Mouse (Mus musculus) mouse embryonic stem cell (cell line): ENCODE data around the gene Gtpbp4.
"Not testable (repeated sequence)": the region's sequence is repeated elsewhere in the genome, so short reads cannot be mapped to it uniquely, and the experiment has no call there.

ENCODE experiments used
- in situ Hi-C, 2 experiments: fragments of 300-500 bp; cut with MboI; formaldehyde crosslinking; loops; 1 replicate in 1 of 2; 3 replicates in 1 of 2; pipeline ENCODE4 v1.14.3; 2019 to 2020; ENCODE audit warnings: low sequenced_read_pairs in 2 of 2, low pct_unique_long_range_greater_than_20kb in 1 of 2, mixed read lengths in 1 of 2; ENCODE audit not compliant: unreplicated experiment in 1 of 2

Gtpbp4 gene

DNA sequence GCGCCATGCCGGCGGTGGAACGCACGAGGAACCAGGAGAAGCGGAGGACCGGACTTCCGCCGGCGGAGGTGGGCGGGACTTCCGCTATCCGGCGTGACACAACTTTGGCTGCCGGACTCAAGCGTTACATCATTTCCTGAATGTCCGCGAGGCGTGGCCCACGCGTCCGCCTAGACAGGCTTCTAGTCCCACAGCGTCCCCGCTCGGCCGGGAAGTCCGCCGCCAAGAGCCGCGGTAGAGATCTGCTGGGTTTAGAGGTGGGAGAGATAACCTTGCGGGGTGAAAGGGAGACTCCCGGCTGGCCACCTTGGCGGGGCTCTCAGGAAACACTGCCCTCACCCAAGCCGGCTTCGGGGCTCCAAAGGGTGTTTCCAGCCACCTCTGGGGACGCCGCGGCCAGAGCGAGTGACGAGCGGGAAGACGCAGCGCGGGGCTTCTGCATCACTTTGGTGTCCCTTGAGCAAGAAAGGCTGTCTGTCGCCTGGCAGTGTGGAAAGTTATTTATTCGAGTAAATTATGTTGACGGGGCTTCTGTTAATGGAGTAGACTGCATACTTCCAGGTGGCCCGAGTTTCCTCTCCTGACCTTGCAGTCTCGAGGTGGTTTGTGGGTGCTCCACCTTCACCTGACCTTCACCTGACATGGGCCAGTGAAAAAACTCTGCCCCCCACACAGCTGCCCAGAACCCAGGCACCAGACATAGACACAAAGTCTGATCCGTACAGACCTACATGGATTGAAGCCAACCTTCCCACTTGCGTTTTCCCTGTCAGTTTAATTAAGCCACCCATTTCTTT is at the start of gene Gtpbp4:
Gene Gtpbp4, minus strand, starts transcription at position 94 of the 797 bp plus-strand sequence.
- in situ Hi-C loops = no loop called here

DNA sequence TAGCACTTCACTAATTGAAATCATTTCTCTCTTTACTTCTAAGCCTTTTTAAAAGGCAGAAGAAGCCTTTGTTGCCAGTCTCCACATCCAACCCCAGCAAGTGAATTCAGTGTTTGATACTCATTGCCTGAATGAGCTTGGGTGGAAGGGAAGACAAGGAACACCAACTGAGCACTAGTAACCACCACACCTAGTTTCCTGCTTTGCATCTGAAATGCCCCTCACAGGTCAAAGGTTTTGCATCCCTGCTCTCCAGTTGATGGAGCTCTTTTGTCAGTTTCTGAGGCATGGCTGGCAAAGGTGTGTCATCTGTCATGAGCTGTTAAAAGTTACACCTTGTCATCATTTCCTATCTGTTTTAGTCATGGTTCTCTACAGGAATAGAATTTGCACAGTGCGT is 48.8 kb upstream of the Gtpbp4 start:
- in situ Hi-C loops = no loop called here

DNA sequence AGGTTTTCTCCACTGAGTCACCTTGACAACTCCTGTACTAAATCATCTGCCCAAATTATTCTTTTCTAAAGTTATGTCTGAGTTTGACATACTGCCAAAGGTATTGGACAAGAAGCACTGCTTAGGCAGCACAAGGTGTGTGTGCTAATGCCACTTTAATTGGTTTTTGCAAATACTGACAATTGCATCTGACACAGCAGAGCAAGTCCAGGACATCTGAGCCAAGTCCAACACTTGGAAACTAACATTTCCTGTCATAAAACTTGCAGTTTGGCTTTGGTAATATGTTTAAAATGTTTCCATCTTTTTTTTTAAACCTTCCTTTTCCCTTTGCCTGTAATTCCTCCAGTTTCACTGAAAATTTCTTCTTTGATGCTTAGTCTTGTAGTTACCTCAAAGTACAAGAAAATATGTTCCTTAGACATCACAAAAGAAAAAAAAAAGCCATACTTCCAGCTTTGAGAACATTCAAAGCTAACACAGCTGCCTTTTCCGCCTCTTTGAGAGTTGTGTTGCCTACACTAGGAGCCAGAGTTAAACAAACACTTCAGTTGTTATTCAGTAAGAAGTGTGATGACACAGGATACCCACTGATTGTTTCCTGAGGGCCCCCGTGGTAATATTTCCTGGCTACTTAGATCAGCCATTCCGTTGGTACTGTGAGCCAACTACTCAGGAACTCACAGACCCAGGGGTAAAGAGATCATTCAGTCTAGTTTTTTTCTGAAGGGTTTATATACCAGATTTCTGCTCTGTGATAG is 47.6 kb upstream of the Gtpbp4 start:
- in situ Hi-C loops = no loop called here

DNA sequence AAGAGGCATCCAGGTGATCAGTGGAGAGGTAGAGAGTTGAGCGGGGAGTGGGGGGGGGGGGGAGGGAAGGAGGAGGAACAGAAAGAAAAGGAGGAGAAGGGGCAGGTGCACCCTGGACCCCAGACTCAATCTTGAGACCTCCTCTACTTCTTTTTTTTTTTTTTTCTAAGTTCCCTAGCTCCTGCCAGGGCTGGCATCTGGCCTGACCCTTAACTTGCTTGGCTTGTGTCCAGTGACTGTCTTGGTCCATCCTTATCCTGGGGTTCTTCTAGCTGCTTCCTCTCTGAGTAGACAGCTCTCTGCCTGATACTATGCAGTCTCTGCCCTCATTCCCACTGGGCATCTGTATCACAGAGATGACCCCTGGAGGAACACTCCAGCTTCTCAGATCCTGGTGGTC is 44.7 kb upstream of the Gtpbp4 start:
- in situ Hi-C loops = no loop called here

DNA sequence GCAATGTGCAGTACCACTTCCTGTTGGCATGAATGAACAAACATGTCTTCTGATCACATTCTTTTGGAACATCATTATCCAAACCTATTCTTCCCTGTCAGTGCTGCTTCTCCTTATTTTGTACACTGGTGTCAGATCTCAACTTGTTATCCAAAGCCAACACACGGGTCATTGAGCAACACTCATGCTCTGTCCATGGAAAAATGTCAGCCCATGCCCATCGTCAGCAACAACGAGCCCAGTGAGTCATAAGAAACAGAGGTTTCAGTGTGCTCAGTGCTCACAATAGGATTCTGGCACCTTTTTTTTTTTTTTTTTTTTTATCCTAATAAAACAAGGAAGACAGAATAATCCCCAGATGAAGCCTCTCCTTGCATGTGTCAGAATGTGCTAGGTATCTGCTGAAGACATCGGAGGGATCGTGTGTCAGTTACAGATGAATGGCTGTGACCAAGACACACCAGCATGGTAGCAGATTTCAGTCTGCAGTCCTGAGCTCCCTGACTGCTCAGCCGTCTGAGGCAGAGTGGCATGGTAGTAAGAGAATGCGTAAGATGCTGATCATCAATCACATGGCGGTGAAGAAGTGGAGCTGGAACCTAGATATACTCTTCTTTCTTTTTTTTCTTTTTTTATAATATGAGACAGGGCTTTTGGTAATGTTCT is 36.2 kb upstream of the Gtpbp4 start:
- in situ Hi-C loops = no loop called here

DNA sequence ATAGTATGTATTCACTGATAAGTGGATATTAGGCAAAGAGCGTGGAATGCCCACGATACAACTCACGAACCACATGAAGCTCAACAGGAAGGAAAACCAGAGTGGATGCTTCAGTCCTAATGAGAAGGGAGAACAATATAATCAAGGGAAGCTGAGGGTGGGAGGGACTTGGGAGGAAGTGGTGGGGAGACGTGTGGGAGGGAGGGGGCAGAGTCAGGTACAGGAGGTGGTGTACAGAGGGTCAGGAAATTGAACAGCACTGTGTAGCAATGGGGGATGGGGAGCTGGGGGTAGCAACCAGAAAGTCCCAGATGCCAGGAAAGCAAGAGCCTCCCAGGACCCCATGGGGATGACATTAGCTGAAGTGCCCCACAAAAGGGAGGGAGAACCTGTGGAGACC is 34.5 kb upstream of the Gtpbp4 start:
- in situ Hi-C loops = no loop called here

DNA sequence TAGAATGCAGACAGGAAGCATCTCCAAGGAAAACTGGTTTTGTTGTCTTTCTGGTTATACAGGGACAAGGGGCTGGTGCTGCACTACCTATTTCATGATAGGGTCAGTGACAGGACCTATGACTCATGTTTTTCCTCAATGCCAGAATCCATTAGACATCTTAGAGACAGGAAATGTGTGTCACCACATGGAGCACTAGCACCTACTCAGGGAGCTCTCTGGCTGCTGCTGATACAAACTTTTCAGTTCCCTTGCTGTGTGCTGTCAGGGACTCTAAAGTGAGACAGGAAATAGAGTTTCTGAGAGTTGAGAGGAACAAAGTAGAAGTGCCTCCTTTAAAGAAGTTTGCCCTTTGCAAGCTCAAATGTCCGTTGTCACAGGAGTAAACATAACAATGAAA is 31.4 kb upstream of the Gtpbp4 start:
- in situ Hi-C loops = no loop called here

DNA sequence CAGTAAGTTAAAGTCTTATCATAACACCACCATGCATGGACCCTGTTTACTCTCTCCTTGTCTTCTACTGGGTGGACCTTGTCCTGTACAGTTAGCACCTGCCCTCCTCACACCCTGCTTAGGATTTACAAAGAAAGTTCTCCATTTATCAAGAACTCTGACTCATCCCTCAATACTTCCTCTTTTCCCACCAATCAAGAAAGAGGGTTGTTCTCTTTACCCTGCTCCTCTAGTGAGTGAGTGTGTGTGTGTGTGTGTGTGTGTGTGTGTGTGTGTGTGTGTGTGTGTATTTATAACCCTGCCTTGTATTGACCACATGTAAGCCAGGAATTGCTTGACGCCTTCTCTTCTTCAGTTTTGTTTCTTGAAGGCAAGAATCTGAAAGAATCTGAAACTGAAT is 26.7 kb upstream of the Gtpbp4 start:
- in situ Hi-C loops = no loop called here

DNA sequence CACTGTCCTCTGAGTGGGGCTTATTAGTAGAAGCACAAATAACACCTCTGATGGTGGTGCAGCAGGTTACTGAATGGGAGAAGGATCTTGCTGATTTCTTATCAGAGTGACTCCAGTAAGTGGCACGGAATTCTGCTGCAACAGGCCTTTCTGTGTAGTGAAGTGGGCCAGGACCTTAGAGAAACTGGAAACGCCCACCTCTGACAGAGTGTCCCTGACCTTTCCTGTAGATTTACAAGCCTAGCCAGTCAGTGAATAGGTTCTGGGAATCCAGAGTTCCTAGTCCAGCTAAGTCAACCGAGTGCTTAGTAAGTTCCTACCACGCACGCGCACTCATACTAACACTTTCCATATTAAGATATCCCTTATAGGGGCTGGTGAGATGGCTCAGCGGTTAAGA is 25.7 kb upstream of the Gtpbp4 start:
- in situ Hi-C loops = no loop called here

DNA sequence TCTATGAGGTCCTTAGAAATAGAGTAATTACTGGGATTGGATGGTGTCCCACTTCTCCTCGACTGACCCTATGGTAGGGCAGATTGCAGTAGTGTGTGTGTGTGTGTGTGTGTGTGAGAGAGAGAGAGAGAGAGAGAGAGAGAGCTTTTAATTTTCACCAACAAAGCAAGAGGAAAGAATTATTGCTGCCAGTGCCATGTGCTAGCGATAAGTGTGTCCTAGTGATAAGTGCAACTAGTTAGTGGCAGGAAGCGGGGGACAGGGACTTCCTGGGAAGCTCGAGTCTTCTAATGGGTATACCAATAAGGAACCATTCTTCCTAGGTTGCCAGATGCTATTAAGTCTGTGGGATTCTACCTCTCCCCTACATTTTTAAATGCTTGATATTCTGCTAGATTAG is 23.8 kb upstream of the Gtpbp4 start:
- in situ Hi-C loops = no loop called here

DNA sequence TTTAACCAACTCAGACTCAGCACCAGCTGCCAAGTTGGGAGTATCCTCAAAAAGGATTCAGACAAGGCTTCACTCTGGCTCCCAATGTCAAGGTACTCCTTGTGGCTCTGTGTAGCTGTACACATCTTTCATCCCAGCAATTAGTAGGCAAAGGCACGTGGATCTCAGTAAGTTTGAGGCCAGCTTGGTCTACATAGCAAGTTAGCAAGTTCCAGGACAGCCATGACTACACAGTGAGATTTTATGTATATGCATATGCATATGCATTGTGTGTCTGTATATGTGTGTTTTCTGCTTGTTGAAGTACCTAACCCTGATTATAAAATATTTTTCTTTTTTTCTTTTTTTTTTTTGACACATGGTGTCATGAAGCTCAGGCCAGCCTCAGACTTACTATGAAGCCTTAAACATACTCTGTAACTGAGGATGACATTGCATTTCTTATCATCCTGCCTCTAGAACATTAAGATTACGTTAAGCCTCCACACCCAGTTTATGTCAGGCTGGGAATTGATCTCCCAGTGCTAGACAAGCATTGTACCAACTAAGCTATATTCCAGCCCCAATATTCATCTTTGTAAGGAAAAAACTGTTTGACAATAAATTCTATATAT is 23.2 kb upstream of the Gtpbp4 start:
- in situ Hi-C loops = no loop called here

DNA sequence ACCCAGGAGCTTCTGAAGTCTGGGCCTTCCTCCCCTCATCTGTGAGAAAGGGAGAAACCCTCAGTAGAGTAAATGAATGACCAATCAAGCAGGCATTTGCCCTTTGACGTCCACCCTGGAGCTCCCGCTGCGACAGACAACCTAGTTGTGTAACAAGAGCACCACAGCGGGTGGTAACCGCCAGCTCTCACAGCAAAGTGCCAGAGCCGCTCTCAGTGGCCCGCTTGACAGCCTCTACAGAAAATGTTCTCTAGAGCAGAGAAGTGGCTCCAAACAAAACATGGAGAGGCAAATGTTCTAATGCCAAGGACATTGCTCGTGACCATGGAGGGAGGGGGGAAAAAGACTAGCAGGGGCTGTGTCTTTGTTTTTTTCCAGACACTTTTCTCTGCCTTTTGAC is 21.3 kb upstream of the Gtpbp4 start:
- in situ Hi-C loops = no loop called here

DNA sequence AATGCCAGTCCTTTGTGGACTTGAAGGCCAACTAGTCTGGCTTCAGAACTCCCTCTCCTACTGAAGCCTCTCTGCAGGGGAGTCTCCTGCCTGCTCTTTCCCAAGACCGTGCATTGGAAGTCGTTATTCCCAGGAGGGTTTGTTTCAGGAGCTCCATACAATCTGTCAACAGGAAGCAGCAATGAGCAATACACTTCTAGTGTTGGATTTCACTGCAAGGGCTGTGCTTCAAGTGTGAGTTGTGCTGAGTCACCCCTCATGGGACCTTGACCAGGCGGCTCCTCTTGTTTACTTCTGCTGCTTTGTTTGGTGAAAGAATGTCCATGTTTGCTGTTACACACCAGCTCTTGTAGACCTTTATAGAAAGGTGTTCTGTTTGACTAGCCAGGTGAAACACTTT is 18.5 kb upstream of the Gtpbp4 start:
- in situ Hi-C loops = no loop called here

DNA sequence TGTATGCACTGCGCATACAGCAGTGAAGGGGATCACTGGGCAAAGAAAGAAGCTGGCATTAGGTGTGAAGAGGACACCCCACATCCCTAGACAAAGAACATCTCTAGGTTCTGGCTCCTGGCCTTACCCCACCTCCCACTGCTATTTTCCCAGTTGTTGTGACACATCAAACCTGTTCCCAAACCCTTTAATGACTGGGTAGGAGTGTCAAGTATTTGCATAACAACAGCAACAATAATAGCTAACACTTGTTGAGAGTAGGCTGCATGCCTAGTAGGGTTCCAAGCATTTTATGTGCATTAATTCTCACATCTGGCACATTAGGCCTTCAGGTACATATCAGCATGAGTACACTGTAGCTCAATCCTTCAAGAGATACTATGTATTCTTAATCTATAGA is 17.6 kb upstream of the Gtpbp4 start:
- in situ Hi-C loops = no loop called here

DNA sequence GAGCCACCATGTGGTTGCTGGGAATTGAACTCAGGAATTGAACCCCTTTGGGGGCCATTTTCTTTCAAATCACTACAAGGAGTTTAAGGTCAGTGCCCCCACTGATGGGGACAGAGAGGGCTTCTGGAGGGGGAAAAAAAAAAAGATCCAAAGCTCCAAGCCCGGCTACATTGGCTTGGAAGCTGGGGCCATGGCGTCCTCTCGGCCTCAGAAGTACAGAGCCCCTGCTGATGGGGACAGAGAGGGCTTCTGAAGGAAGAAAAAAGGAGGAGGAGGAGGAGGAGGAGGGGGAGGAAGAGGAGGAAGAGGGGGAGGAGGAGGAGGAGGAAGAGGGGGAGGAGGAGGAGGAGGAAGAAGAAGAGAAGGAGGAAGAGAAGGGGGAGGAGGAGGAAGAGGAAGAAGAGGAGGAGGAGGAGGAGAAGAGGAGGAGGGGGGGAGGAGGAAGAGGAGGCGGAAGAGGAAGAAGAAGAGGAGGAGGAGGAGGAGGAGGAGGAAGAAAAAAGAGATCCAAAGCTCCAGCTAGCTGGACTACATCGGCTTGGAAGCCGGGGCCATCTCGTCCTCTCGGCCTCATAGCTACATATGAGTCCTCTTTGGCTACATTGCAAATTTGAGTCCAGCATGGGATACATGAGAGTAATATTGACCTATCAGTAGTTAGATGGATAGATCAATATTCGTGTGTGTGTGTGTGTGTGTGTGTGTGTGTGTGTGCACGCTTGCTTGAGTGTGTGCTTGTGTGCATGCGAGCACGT is 15.9 kb upstream of the Gtpbp4 start:
- in situ Hi-C loops = no loop called here

DNA sequence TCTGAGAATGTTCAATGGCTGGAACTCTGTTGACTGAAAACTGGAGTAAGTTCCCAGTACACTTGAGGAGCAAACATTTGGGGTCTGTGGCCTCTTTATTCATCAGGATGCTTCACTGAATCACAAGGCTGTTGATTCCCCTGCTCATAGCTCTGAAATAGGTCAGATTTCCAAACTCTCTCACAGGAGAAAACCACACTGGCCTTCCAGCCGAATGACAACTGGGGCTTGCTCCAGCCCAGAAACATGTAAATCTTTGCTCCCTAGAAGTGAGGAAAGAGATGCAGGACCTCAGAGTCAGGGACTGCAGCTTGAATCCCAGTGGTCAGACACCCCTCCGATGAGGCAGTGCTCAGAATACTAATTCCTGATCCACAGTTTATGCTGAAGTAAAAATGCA is 7.4 kb upstream of the Gtpbp4 start:
- in situ Hi-C loops = no loop called here

DNA sequence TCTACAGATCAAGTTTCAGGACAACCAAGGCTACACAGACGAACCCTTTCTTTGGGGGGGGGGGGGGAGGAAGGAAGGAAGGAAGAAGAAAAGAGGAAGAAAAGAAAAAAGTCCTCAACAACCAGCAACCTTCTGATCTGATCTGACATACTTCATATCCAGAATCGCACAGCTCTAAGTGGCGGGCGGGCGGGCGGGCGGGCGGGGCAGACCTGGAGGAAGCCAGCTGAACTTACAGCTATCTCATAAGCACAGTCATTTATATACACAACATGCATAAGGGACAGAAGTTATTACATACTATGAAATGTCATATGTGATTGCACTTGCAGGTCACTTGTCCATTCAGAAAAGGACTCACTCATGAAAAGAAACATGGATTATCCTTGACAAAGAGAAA is 3.6 kb upstream of the Gtpbp4 start:
- in situ Hi-C loops = no loop called here

DNA sequence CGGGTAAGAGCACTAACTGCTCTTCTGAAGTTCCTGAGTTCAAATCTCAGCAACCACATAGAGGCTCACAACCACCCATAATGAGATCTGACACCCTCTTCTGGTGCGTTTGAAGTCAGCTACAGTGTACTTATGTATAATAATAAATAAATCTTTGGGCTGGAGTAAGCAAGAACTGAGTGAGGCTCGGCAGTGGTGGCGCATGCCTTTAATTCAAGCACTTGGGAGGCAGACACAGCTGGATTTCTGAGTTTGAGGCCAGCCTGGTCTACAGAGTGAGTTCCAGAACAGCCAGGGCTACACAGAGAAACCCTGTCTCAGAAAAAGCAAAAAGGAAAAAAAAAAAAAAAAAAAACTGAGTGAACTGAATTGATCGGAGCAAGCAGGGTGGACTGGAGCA is 1.3 kb upstream of the Gtpbp4 start:
- in situ Hi-C loops = not testable (repeated sequence)
